Mouse (Mus musculus) lung, adult 18-20 months (tissue): ENCODE measurements around the gene Zfp385c.
"Not testable (repeated sequence)": the region's sequence is repeated elsewhere in the genome, so short reads cannot be mapped to it uniquely, and the experiment has no call there.

Experiments used
- DNase-seq, 2 experiments: peaks; one replicate each; pipeline ENCODE4 v3.0.0; 2022; ENCODE audit warnings: mixed read lengths in 2 of 2

The Zfp385c gene

GRCm38 (mm10) chr11:100592346-100593046 lies 99.8 kb downstream of the Zfp385c start:
- no peak for DNase-seq

DNA sequence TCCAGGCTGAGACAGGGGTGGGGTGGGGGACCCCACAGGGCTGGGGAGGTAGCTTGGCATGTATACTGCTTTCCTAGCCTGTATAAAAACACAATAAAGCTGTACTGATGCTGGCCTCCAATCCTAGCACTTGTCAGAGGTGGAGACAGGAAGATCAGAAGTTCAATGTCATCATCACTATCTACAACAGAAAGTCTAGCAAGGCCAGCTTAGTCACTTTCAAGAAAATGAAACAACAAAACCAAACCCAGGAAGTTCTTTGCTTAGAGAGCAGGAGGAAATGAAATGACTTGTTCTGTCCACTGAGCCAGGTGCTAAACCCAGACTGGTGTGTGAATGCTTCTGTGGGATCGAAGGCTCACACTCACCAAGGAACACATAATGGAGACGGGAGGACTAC lies 103.8 kb downstream of the Zfp385c start:
- DNase-seq = no peak

- no peak for DNase-seq
These were observed 107.1 kb downstream of the Zfp385c start for GRCm38 (mm10) chr11:100585148-100585547.

- no peak for DNase-seq
These were observed 107.7 kb downstream of the Zfp385c start for GRCm38 (mm10) chr11:100584561-100584961.

DNA sequence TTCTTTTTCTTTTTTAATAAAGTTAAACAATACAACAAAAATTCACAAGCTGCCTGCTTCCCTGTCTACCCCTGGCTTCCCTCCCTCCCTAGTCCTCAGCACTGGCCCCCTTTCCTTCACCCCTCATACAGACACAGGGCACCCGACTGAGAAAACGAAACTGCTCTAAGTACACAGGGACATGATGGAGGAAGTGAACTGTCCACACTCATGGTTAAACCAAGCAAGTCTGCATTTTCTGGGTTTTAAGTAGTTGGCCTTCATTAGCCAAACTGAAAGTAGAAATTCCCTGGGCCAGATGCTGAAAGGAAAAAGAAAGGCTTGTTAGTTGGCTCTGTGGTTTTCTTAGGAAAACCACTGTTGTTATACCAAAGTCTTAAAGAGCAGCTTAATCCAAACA lies 109.4 kb downstream of the Zfp385c start:
- DNase-seq = no peak

DNA sequence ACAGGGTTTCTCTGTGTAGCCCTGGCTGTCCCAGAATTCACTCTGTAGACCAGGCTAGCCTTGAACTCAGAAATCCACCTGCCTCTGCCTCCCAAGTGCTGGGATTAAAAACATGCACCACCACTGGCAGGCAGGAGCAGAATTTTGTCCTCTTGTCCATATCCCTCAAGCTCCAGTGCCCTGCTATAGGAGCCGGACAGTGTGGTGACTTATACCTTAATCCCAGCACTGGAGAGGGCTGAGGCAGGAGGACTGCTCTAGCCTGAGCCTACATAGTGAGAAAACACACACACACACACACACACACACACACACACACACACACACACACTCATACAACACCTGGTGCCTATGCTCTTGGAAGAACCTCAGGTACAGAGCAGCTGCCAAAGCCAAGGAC lies 109.8 kb downstream of the Zfp385c start:
- not testable (repeated sequence) for DNase-seq

DNA sequence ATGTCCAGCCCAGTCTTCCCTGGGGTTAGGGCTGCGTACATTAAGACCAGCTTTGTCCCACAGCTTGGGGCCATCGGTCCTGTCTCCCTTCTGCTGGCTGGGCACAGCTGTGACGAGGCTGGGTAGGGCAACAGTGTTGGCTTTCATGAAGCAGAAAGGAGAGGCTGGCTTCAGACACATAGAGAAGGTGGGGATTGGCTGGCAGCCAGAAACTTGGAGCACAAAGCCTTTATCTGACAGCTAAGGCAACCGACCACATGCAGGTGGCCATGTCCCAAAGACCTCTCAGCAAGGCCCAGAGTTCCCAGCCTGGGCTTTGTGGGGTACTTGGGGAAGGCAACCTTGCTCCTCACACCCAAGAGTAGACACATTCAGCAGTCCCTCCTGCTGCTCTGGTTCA lies 110.5 kb downstream of the Zfp385c start:
- peak in 1 of 2 experiments; percentile 51 for DNase-seq

DNA sequence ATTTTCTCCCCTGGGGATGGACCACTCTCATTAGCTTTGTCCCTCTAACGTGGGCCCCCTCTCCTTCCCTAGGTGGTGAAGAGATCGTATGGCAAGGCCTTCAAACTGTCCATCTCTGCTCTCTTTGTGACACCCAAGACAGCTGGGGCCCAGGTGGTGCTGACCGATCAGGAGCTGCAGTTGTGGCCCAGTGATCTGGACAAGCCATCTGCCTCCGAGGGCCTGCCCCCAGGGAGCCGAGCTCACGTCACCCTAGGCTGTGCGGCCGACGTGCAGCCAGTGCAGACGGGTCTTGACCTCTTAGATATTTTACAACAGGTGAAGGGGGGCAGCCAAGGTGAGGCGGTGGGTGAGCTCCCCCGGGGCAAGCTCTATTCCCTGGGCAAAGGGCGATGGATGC lies 112.0 kb downstream of the Zfp385c start:
- no peak for DNase-seq

GRCm38 (mm10) chr11:100579116-100579799 lies 113.0 kb downstream of the Zfp385c start:
- no peak for DNase-seq

DNA sequence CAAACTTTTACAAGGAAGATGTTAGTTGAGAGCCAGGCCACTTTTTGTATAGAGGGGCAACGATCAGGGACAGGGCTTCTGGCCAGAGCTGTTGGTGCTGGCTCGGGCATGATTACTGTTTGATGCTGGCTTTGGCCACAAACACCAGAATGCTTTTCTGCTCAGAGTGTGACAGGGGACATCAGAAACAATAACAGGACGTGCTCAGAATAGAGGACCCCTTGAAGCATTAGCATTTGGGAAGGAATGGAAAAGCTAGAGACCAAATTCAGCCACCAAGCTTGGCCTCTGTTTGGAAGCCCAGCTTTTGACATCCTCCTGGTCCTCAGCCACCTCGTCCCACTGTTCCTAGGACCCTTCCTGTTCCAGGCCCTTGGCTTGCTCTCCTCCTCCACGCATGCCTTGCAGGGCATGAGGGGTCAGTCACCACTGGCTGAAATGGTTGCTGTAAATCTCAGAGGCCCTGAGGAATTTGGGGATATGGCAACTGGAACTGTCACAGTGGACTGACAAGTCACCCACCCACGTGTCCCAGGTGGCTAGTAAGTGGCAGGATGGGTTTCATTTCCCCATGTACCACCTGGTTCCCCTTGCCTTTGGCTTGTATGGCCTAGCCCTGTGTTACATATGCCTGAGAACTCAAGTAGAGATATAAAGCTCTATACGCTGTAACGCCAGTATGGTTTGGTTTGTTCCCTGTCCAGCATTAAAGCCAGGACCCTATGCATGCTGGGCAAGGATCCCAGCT lies 114.2 kb downstream of the Zfp385c start:
- no peak for DNase-seq
